Mouse (Mus musculus): Measurements from ENCODE around the gene Kcns1. TPM values are rescaled to one million over a fixed set of nuclear protein-coding genes. Genes with fewer than 3 reads are reported as not detected.
"Not testable (repeated sequence)": the region's sequence is repeated elsewhere in the genome, so short reads cannot be mapped to it uniquely, and the experiment has no call there.

Gene Kcns1
- polyA plus RNA-seq (2011; ENCODE audit: insufficient read depth, insufficient read length, low replicate concordance, missing spikeins) = not detected in 2 replicates

DNA sequence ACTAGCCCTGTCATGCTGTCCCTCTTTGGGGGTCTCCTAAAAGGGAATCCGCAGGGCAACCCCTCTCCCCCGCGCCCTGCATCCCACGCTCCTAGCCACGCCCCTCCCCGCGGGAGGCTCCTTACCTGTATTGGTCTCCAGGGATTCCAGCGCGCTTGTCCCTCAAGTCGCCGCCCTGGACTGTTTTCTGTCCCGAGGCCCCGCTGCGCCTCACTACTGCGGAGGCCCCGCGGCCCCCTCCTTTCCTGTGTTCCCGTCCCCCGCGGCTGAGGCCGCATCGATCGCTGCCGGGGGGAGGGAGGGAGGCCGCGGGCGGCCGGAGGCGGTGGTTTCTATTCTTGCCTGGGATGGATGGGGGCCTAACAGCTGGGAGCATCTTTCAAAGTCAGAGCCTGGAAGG lies at the start of gene Kcns1:
Gene Kcns1, minus strand, starts transcription at position 212 of the 400 bp plus-strand sequence.
- Histone ChIP-seq H3K4me3 (replicated peaks; ENCODE audit: control insufficient read depth, low read depth, low read length) (no peak within 1 kb of the TSS), H3K27ac (ENCODE audit: control insufficient read depth, insufficient read depth, low read depth, low read length, poor library complexity) (no peak within 1 kb of the TSS), H3K4me1 (ENCODE audit: control insufficient read depth, insufficient read depth, low read length) (no peaks in the 10 kb centered on the region; the same call in 1 of the 2 replicates)
- TF ChIP-seq CTCF (IDR thresholded peaks at IDR 0.05; ENCODE audit: control insufficient read depth, insufficient read depth, low read length) (no peak), POLR2A (IDR thresholded peaks at IDR 0.05; ENCODE audit: borderline replicate concordance, control insufficient read depth, low read depth, low read length) (no peak)
- 2% methylated on average over 29 of the region's 29 CpGs for WGBS

DNA sequence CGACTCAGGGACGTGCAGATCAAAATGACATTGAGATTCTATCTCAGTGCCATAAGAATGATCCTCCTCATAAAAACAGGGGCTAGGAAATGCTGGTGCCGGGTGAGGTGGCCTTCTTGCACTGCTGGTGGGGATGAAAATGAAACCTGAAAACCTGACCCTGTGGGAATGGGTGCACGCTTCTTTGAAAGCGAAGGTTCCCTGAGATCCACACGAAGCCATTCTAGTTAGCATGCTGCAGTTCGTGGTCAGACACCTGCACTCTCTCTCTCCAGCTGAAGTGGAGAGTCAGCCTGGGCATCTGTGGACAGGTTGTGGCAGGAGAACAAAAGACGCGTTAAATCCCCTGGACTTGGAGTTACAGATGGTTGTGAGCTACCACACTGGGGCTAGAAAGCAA lies 48.4 kb upstream of the Kcns1 start:
- no peaks in the 10 kb centered on the region for H3K4me1 ChIP-seq (ENCODE audit: control insufficient read depth, insufficient read depth, low read length)
- H3K4me3 ChIP-seq (replicated peaks; ENCODE audit: control insufficient read depth, low read depth, low read length) = no peak overlapping the region
- no peak overlapping the region for H3K27ac ChIP-seq (ENCODE audit: control insufficient read depth, insufficient read depth, low read depth, low read length, poor library complexity)
- no peak for TF ChIP-seq CTCF (IDR thresholded peaks at IDR 0.05; ENCODE audit: control insufficient read depth, insufficient read depth, low read length)
- TF ChIP-seq POLR2A (IDR thresholded peaks at IDR 0.05; ENCODE audit: borderline replicate concordance, control insufficient read depth, low read depth, low read length) = no peak
- 75% methylated on average over 9 of the region's 9 CpGs for WGBS

DNA sequence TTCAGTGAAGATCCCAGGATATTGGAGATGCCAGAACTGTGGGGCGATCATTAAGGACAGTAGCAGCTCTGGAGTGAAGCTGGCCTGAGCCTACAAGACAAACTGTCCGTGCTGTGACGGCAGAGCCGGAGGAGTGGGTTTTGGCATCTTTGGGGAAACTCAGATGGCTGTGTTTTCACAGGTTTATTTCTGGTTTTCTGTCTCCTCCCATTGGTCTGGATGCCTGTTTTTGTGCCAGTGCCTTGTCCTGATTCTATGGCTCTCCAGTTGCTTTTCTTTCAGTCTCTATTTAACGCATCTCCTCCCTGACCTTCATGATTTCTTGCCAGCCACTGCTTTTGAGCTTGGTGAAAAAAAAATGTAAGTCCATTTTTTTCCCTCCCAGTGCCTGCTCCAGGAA lies 41.8 kb upstream of the Kcns1 start:
- TF ChIP-seq POLR2A (IDR thresholded peaks at IDR 0.05; ENCODE audit: borderline replicate concordance, control insufficient read depth, low read depth, low read length) (no peak), CTCF (IDR thresholded peaks at IDR 0.05; ENCODE audit: control insufficient read depth, insufficient read depth, low read length) (no peak)
- H3K4me1 ChIP-seq (ENCODE audit: control insufficient read depth, insufficient read depth, low read length) = no peaks in the 10 kb centered on the region
- WGBS = 73% methylated on average over 5 of the region's 5 CpGs
- no peak overlapping the region for H3K4me3 ChIP-seq (replicated peaks; ENCODE audit: control insufficient read depth, low read depth, low read length)
- no peak overlapping the region for H3K27ac ChIP-seq (ENCODE audit: control insufficient read depth, insufficient read depth, low read depth, low read length, poor library complexity)

DNA sequence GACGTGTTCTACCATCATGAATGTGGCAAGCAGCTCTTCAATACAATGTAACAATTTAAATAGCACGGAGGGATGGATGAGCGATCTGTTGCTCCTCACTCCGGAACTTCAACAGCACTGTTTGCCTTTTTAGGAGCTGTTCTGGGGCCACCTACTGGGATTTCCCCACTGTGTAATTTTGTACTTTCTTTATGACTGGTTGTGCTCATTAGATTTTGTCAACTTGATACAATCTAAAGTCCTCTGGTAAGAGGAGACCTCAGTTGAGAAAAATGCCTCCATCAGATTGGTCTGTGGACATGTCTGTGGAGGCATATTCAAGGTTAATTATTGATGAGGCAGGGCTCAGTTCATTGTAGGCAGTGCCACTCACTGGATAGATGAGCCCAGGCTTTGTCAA lies 40.0 kb upstream of the Kcns1 start:
- Histone ChIP-seq H3K4me3 (replicated peaks; ENCODE audit: control insufficient read depth, low read depth, low read length) (no peak overlapping the region), H3K27ac (ENCODE audit: control insufficient read depth, insufficient read depth, low read depth, low read length, poor library complexity) (no peak overlapping the region), H3K4me1 (ENCODE audit: control insufficient read depth, insufficient read depth, low read length) (no peaks in the 10 kb centered on the region)
- TF ChIP-seq POLR2A (IDR thresholded peaks at IDR 0.05; ENCODE audit: borderline replicate concordance, control insufficient read depth, low read depth, low read length) = no peak
- no peak for TF ChIP-seq CTCF (IDR thresholded peaks at IDR 0.05; ENCODE audit: control insufficient read depth, insufficient read depth, low read length)
- WGBS = 85% methylated on average over 4 of the region's 4 CpGs

DNA sequence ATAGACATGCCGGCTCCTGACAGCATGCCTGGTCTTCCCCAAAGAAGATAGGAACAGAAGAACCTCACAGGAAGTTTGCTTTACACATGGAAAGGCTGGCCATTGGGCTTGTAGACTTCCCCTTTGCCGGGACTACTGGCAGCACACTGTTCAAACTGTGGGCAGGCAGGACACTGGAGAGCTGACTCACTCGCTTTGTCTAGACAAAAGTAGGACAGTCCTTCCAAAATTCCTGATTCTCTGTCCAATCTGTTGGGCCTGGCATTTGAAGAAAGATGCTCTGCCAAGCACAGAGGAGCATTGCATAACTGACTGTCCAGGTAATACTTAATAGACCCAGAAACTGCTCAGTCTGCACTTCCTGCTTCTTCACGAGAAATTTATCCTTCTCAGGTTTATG lies 35.8 kb upstream of the Kcns1 start:
- 32% methylated on average over 4 of the region's 4 CpGs for whole genome bisulfite sequencing
- TF ChIP-seq CTCF (IDR thresholded peaks at IDR 0.05; ENCODE audit: control insufficient read depth, insufficient read depth, low read length) (no peak), POLR2A (IDR thresholded peaks at IDR 0.05; ENCODE audit: borderline replicate concordance, control insufficient read depth, low read depth, low read length) (no peak)
- Histone ChIP-seq H3K4me1 (ENCODE audit: control insufficient read depth, insufficient read depth, low read length) (no peaks in the 10 kb centered on the region), H3K4me3 (replicated peaks; ENCODE audit: control insufficient read depth, low read depth, low read length) (no peak overlapping the region), H3K27ac (ENCODE audit: control insufficient read depth, insufficient read depth, low read depth, low read length, poor library complexity) (no peak overlapping the region)

DNA sequence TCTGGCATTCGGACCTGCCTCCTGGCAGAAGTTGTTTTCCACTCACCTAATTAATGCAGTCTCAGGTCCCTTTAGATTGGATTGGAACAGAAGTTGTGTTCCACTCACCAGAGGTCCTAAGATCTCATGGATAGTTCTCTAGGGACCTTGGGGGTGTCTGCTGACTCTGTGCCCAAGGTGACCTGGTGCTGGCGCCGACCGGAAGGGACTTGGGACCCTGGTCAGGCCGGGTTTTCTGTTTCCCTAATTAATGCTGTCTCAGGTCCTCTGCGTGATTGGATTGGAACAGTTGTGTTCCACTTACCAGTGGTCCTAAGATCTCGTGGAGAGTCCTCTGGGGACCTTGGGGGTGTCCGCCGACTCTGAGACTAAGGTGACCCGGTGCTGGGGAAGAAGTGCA lies 35.1 kb upstream of the Kcns1 start:
- WGBS = 79% methylated on average over 10 of the region's 10 CpGs
- not testable (repeated sequence) for H3K4me3 ChIP-seq (replicated peaks; ENCODE audit: control insufficient read depth, low read depth, low read length); H3K27ac ChIP-seq (ENCODE audit: control insufficient read depth, insufficient read depth, low read depth, low read length, poor library complexity); H3K4me1 ChIP-seq (ENCODE audit: control insufficient read depth, insufficient read depth, low read length)

DNA sequence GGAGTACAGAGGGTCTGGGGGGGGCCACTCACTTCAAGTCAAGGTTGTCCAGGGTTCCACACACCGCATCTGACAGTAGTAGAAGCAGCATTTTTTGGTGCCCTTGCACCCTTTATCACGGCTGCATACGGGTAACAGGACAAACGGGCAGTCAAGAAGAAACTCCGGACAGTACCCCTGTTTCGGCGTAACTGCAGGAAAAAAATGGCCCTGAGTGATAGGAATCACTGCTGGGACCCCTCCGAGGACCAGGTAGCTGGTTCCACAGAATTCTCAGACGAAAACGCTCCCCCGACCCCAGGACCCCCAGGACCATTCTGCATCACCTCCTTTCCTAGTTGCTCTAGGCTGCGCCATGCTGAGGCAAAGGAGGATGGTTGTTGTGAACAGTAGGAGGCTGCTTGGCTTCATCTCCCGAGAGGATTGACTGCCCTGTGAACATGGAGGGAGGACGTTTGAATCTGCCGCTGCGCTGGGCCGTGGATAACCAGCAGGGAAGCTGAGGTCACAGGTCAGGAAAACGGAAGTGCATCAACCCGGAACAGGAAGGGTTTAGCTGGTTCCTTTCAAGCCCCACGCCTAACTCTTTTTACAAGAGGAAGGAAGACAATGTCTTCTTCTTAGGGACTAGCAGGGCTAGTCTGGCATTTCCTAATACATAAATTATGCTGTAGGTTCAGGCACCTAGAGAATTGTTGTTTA lies 28.9 kb upstream of the Kcns1 start, which contains the start of gene Wfdc15a:
Gene Wfdc15a, minus strand, starts transcription at position 505 of the 702 bp plus-strand sequence.
- WGBS = 75% methylated on average over 20 of the region's 20 CpGs
- no peak within 1 kb of the TSS for H3K4me3 ChIP-seq (replicated peaks; ENCODE audit: control insufficient read depth, low read depth, low read length)
- TF ChIP-seq POLR2A (IDR thresholded peaks at IDR 0.05; ENCODE audit: borderline replicate concordance, control insufficient read depth, low read depth, low read length) (no peak), CTCF (IDR thresholded peaks at IDR 0.05; ENCODE audit: control insufficient read depth, insufficient read depth, low read length) (no peak)
- H3K27ac ChIP-seq (ENCODE audit: control insufficient read depth, insufficient read depth, low read depth, low read length, poor library complexity) = no peak within 1 kb of the TSS
- no peaks in the 10 kb centered on the region for H3K4me1 ChIP-seq (ENCODE audit: control insufficient read depth, insufficient read depth, low read length)

DNA sequence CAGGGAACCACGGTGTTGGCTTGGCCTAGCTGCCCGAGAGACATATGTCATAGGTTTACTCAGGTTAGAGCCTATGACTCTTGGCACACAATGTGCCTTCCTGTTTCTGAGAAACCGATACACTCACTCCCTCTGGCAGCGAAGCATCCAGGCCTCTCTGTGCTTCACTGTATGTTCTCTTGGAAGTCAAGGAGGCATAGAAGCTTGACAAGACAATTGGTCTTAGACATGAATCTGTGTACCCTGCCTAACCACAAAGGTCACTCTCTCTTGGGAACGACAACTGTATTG lies 25.7 kb upstream of the Kcns1 start:
- WGBS = 80% methylated on average over 5 of the region's 5 CpGs
- Histone ChIP-seq H3K4me1 (ENCODE audit: control insufficient read depth, insufficient read depth, low read length) (no peaks in the 10 kb centered on the region), H3K27ac (ENCODE audit: control insufficient read depth, insufficient read depth, low read depth, low read length, poor library complexity) (no peak overlapping the region), H3K4me3 (replicated peaks; ENCODE audit: control insufficient read depth, low read depth, low read length) (no peak overlapping the region)
- TF ChIP-seq POLR2A (IDR thresholded peaks at IDR 0.05; ENCODE audit: borderline replicate concordance, control insufficient read depth, low read depth, low read length) (no peak), CTCF (IDR thresholded peaks at IDR 0.05; ENCODE audit: control insufficient read depth, insufficient read depth, low read length) (no peak)
